Mouse (Mus musculus) urinary bladder, postnatal 4 days (tissue): ENCODE results near the gene Slc6a8.
A peak's percentile ranks its signal among the peaks of the same experiment; 100 is the strongest.

ENCODE experiments used
- DNase-seq, 2 experiments: peaks; one replicate each; pipeline ENCODE4 v3.0.0; 2021 to 2022; ENCODE audit warnings: low spot score in 2 of 2

Gene Slc6a8

DNA sequence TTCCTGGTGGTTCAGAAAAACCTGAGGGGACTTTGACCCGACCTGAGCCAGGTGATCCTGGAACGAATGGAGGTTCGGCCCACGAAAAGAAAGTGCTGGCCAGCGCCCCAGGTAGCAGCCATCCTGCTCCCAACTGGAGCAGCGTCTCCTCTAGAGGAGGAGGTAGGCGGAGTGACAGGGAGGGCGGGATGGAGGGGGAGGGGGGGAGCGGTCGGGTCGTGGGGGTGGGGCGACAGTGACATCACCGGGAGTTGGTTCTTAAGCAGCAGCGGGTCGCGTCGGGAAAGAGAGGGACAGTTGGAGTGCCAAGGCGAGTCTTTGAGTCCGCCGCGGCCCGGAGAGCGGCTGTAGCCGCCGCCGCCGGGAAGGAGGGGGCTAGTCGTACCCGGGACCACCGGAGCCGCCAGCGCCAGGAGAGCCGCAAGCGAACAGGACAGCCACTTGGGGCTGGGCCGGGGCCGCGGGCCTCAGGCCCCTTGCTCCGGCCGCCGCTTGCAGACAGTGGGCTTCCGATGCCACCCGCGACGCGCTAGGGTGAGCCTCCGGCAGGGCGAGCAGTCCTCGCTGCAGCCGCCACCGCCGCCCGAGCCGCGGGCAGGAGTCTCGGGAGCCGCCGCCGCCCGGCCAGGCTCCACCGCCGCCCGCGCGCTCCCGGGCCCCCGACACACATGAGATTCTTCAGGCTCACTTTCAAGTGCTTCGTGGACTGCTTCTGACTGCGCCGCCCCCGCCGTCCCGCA lies at the start of gene Slc6a8:
Gene Slc6a8, plus strand, starts transcription at position 272 of the 740 bp plus-strand sequence.
- peak in 1 of 2 experiments; percentile 49 for DNase-seq

GRCm38 (mm10) chrX:73626981-73627380 lies 46.0 kb upstream of the Slc6a8 start:
- DNase-seq, result no peak

- DNase-seq, result no peak
Observed at GRCm38 (mm10) chrX:73635425-73635824, 37.5 kb upstream of the Slc6a8 start.

GRCm38 (mm10) chrX:73637415-73637814 lies 35.5 kb upstream of the Slc6a8 start:
- DNase-seq, result no peak

DNA sequence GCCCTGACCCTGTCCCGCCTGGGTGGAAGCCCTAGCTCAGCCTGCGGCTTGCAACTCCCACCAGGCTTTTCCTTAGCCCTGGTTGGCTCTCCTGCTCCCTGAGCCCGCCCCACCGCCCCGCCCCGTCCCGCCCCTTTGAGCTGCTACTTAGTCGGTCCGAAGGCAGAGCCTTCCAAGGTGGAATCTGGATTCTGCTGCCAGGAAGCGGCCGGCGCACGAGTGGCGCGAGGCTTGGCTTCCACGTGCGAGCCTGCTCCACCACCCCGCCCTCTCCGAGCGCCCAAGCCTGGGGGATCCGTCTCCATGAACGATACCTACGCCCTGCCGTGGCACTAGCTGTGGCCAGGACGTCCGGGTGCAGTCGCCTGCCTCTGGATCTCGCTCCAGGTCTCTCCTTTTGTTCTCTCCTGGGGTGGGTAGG lies 33.7 kb upstream of the Slc6a8 start, which contains the start of gene Dusp9:
Gene Dusp9, plus strand, starts transcription at position 165 of the 421 bp plus-strand sequence.
- DNase-seq, result peak in 1 of 2 experiments; percentile 29

- DNase-seq, result no peak
Observed at GRCm38 (mm10) chrX:73639901-73640469, 33.0 kb upstream of the Slc6a8 start.

DNA sequence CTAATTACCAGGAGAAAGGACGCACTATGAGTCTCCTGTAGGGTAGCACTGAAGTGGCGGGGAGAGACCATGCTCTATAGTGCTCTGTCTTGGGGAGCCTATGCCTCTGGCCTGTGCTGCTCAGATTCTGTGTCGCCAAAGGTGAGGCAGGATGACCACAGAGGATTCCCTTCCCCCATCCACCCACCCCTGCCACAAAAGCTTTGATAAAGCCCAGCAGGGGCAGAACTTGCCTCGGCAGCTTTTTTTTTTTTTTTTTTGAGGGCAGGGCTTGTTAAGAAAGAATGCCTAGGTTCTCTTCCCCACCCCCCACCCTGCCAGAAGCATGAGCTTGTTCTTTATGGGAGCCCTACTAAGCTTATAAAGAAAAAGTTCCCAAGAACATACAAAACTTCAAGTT lies 27.8 kb upstream of the Slc6a8 start:
- no peak for DNase-seq

- DNase-seq, result no peak
Observed at GRCm38 (mm10) chrX:73650869-73651268, 22.1 kb upstream of the Slc6a8 start.

DNA sequence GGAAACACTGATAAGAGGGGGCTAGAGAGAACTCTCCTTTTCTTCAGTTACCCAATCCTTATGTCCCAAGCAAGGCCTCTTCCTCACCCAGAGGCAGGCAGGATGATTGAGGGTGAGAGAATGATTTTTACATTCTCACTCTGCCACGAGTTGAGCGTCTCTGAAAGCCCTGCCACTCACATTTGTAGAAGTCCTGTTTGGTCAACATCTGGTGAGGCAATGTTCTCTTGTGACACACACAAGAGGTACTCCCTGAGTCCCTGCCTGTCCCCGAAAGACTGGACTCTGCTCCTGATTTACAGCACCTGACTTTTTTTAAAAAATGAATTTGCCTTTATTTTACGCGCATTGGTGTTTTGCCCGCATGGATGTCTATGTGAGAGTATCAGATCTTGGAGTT lies 19.6 kb upstream of the Slc6a8 start:
- DNase-seq, result no peak

DNA sequence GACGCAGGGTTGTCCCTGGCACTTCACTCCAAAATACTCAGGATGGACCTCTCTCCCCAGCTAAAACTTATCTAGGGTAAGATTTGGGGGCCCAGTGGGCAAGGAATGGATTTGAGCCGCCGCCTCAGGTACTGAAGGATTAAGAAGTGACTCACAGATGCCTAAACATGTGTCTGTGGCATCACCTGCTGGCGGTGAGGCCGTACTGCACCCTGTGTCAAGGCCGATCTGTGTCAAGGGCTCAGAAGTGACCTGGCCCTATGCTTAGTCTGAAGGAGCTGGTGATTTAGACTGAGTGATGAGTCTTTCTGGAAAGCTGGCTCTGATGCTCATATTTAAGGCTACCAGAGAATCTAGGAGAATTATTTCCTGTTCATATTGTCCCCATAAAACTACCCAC lies 18.8 kb upstream of the Slc6a8 start:
- DNase-seq, result peak in 1 of 2 experiments; percentile 42

DNA sequence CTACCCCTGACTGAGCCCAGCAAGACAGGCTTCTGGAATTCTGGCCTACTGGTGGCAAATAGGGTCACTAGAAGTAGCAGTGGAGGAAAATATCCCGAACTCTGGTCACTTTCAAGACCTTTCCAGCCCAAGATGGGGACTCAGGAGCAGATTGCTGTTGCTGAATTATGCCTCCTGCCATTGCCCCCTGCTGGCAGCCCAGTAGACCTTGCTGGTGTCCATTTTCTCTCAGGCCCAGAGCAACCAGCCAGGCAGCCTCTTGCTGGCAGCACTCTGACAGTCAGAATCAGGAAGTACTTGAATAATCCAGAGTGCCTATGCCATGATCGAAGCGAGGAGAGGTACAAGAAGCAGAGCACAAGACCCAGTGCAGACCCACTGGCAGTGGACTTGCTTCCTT lies 17.4 kb upstream of the Slc6a8 start:
- DNase-seq, result no peak

DNA sequence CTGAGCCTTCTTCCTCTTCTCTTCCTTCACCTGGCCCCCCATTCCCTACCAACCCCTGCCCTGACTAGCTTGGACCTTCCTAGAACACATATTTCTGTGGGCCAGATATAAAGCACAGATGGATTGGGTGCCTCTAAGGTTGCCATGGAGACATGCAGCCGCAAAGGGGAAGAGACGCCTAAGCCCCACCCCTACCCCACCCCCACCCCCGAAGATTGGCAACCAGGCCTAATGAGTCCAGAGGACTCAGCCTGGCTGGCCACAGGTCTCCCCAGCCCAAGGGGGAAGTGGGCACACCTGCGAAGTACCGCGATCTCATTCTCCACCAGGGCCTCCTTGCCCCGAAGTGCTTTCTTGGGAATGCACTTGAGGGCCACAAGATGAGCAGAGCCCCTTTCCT lies 14.6 kb upstream of the Slc6a8 start:
- no peak for DNase-seq

DNA sequence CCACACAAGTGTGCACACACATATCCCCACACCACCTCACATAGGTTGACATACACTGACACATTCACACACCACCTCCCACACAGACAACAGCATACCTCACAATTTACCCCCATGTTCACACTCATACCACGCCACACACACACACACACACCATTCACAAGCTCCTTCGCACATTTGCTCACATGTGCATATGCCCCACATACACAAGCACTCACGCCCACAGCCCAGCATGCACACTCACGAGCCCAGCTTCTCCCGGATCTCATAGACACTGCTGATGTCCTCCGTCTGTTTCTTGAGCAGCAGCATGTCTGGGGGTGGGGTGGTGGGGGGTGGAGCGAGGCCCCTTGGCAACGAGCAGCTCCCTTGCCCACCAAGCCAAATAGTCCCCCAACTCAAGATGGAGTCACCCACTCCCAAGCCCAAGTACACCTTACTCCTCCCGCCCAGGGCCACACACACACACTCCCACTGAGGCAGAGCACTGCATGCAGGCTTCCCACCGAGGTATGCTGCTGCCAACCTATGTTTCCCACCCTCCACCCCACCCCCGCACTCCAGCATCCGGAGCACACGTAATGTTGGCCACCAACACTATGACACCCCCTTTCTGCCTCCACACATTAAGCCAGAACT lies 13.9 kb upstream of the Slc6a8 start:
- DNase-seq, result no peak

DNA sequence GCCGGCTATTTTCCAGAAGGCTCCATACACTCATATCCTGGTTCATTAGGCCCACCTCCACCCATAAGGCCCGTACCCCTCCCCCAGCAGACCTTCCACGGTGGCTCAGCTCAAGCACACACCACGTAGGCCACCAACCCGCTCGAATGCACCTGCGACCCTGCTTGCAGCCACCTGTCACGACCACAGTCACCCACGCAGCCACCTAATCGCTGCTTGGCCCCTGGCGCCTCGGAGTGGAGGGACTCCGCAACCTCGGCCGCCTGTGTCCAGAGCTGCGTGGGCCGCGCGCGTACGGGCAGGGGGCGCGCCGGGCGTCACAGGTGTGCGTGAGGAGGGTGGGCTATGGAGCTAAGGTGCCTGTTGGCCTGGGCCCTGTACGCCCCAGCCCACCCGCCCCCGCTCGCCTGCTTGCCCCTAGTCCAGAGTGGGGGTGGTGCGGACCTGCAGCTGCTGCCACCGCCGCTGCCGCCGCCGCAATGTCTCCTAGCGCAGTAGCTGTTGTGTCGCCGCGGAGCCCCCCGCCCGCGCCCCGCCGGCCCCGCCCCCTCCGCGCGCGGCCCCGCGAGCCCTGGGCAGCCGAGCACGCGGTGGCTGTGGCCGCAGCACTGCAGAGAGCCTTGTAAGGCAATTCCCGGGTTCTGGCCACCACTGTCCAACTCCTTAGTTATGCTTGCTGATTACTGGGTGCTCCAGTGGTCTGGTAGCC lies 13.2 kb upstream of the Slc6a8 start, which contains the start of gene Pnck:
Gene Pnck, minus strand, starts transcription at position 543 of the 709 bp plus-strand sequence.
- peak in 1 of 2 experiments; percentile 59 for DNase-seq

DNA sequence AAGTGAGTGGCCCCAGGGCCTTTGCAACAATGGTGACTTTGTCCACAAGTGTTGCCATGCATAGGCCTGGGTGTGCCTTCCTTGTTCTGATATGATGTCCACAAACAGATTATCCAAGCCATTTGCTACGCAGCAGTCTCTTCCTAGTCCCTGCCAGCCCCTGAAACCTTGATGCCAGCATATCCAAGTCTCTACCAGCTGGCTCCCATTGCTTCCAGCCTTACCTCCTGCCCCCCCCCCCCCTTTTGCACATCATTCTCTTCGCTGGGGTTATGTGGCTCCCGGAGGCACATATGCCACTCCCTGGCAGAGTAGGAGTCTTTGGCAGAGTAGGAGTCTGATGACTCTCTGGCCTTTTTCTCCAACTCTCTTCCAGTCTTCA lies 12.7 kb upstream of the Slc6a8 start:
- DNase-seq, result no peak

DNA sequence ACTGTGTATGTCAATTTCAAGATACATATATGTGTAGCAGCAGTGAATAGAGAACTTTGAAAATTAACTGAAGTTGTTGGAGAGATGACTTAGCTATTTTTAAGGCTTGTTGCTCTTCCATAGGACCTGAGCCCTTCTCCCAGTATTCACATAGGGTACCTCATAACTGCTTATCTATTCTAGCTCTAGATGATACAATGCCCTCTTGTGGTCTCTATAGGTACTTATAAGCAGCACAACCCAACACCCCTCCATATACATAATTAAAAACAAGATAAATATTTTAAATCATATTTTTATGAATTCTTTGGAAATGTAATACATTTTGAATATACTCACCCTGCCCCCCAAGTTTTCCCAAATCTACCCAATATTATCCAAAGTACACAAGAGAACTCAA lies 9.8 kb upstream of the Slc6a8 start:
- DNase-seq, result no peak

DNA sequence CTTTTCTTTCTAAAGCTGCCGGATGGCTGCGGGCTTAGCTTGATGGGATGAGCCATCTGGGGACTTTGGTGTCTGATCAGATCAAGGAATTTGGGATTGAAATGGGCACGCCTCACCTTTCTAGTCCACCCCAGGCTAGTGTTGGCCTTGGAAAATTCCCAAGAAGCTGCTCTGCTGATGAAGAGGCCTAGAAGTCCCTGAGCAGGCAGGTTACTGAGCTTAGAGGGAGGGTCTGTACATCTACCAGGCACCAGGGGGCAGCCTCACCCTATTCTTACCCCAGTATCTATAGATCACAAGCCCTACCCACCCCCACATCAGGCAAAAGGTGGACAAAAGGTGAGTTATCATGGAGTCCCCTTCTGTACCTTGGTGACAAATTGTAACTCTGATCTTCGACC lies 919 bp upstream of the Slc6a8 start:
- no peak for DNase-seq

DNA sequence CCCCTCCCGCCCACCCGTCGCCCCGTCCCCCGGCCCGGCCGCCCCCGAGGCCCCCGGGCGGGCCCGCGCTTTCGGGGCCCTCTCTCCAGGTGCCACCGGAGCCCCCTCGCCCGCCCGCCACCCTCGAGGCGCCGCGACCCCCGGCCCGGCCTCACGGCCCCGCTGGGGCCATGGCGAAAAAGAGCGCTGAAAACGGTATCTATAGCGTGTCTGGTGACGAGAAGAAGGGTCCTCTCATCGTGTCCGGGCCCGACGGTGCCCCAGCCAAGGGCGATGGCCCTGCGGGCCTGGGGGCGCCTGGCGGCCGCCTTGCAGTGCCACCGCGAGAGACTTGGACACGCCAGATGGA lies 643 bp downstream of the Slc6a8 start:
- no peak for DNase-seq

DNA sequence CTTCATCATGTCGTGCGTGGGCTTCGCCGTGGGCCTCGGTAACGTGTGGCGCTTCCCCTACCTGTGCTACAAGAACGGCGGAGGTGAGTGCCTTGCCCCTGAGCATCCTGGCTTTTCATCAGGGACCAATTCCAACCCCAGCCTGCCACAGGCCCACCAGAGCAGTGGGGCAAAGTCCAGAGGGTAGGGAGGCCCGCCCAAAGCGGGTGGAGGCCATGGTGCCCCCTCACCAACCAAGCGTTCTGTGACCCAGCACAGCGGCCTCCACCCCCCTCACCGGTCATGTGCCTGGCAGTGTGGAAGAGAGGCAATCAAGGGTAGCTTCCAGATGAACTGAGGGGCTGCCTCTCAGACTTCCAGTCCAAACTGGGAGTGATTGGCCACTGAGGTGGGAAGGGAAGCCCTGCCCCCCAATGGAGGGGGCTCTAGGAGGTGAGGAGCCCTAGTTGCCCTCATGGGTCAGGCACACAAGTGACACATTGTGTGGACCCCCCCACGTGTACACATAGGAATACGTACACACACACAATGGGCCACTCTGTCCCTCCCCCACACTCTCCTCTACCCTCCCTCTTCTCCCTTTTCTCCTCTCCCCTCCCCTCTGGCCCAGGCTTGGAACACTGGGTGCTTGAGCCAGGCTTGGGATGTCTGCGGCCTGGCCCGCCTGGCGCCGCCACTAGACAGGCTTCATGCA lies 1.2 kb downstream of the Slc6a8 start:
- DNase-seq, result peak in 1 of 2 experiments; percentile 24

GRCm38 (mm10) chrX:73675231-73675630 lies 2.3 kb downstream of the Slc6a8 start:
- no peak for DNase-seq

GRCm38 (mm10) chrX:73676668-73677067 lies 3.7 kb downstream of the Slc6a8 start:
- DNase-seq, result no peak

- DNase-seq, result no peak
Observed at GRCm38 (mm10) chrX:73684156-73684555, 11.2 kb downstream of the Slc6a8 start.
